Mouse (Mus musculus) urinary bladder, postnatal 36 days (tissue): ENCODE measurements around the gene Sirt4.
"Not testable (repeated sequence)": the region's sequence is repeated elsewhere in the genome, so short reads cannot be mapped to it uniquely, and the experiment has no call there.

Experiments
- DNase-seq, 2 experiments: peaks; one replicate each; pipeline ENCODE4 v3.0.0; 2022; ENCODE audit warnings: low spot score in 2 of 2, mixed read lengths in 1 of 2

The Sirt4 gene

GRCm38 (mm10) chr5:115483947-115484920 is at the start of gene Sirt4:
Gene Sirt4 (minus strand): TSS chr5:115484725.
- DNase-seq: peak; percentile 75 to 81

GRCm38 (mm10) chr5:115531671-115532270 is 47.2 kb upstream of the Sirt4 start:
- peak in 1 of 2 experiments; percentile 83 for DNase-seq

- DNase-seq: no peak
Measured at GRCm38 (mm10) chr5:115530447-115530809, 45.9 kb upstream of the Sirt4 start.

- no peak for DNase-seq
Measured at GRCm38 (mm10) chr5:115529742-115530446, 45.4 kb upstream of the Sirt4 start.

DNA sequence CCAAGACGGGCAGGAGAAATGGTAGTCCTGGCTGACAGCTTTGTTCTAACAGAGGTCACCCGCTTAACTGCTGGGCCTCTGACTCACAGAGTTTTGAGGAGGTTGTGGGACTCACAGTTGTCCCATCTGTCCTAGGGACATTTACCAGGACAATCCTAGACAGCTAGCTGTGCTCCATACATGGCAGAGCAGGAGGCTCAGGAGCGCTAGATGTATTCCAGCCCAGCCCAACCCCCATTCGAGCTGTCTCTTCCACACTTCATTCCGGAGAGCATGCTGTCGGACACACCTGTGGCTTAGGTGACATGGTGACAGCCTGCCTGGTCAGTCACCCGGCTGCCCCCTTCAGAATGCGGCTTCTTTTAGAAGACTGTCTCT is 44.8 kb upstream of the Sirt4 start:
- no peak for DNase-seq

DNA sequence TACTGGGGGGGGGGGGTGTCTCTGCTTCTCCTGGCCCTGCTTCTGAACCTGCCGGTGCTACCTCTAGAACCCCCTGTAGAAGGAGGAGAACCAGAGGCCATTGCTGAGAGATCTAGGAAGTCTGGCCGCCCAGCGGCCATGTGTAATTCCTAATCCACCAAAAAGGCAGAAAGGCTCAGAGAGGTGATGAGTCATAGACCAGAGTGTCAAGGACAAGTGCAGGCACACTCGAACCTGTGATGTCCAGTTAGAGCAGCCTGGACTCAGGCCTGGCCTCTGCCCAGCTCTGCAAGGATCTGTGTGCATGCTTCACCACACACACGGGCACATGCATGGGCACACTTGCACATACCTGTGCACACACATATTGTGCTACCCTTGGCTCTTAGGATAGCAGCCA is 43.6 kb upstream of the Sirt4 start:
- DNase-seq: no peak

DNA sequence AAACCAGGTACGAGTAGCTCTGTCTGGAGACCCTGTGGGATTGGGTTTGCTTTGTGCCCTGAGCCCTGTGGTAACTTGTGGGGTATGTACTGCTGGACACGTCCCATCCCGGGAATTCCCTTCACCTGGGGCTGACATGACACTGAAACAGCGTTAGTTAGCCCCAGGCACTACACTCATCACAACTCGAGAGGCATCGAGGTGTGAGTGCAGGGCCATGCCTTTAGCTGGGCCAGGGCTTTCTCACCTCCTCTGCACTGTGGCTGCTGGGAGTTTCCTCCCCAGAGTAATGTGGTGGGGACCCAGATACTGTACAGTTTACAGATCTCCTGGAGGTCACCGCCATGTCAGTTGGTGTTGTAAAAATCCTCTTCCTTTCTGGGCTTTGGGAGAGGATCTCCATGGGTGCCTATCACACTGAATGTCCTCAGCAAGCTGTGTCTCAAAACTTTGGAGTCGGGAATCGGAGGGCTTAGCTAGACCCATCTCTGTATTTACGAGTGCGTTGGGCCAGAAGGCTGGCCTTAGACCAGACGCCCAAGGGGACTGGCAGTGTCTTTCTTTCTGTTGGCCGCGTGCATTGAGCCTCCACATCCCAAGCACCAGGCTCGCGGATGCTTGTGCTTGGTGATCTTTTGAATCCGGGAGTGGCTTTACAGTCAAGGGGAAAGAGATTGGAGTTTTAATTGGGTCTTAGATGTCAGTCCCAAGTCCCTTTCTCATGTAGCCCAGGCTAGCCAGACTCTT is 42.1 kb upstream of the Sirt4 start:
- DNase-seq: no peak

DNA sequence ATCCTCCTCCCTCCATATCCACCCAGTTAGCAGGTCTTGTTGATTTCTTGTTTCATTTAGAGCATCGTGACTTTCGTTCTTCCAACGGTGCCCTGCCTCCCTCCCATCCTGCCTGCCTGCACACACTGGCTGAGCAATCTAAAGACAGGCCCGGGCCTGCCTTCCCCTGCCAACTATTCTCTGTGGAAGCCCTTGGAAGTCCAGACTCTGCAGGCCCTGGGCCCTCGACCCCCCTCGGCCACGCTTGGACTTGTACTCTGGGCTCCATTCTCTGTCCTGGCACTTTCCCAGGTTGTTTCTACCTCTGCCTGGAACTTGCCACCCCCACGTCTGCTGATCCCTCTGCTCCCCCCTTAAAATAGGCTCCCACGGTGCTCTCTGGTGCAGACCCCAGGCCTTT is 41.4 kb upstream of the Sirt4 start:
- peak in 1 of 2 experiments; percentile 77 for DNase-seq

DNA sequence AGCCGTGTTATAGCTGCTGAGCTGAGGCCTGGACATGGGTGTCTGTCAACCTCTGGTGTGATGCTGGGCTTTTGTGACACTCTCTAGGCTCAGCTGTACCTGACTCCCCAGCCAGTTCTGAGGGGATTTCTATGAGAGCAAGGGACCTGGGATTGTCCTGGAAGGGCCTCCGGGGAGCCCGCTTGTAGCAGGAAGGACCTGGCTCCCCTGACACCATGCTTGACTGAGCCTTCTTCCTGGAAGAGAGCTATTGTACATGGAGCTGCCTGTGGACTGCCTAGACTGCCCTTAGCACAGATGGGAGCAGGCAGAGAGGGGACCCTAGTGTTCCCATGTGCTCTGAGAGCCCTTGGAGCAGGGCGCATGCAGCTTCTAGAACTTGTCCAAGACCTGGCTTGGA is 40.9 kb upstream of the Sirt4 start:
- DNase-seq: peak in 1 of 2 experiments; percentile 3

DNA sequence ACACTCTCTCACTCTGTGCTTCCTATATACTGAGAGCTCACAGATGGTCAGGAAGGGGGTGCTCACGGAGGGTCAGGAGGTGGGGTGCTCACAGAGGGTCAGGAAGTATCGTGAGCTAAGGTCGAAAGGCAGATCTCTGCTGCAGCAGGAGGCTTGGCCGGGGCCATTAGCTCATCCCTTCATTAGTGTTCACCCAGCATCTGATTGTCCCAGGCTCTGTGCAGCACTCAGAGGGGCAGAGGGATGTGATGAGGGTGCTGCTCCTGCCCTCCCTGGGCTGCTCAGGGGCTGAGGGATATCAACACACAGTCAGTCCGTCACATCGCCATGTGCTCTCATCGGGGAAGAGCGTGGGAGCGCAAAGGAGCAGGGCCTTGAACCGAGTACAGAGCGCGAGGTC is 39.9 kb upstream of the Sirt4 start:
- DNase-seq: no peak

- peak in 1 of 2 experiments; percentile 31 for DNase-seq
Measured at GRCm38 (mm10) chr5:115523971-115524370, 39.4 kb upstream of the Sirt4 start.

GRCm38 (mm10) chr5:115522981-115523499 is 38.5 kb upstream of the Sirt4 start:
- DNase-seq: no peak

GRCm38 (mm10) chr5:115522531-115522930 is 38.0 kb upstream of the Sirt4 start:
- no peak for DNase-seq

GRCm38 (mm10) chr5:115521553-115522461 is 37.3 kb upstream of the Sirt4 start:
- DNase-seq: peak in 1 of 2 experiments; percentile 72

- no peak for DNase-seq
Measured at GRCm38 (mm10) chr5:115520325-115520869, 35.9 kb upstream of the Sirt4 start.

GRCm38 (mm10) chr5:115518214-115518613 is 33.7 kb upstream of the Sirt4 start:
- not testable (repeated sequence) for DNase-seq

DNA sequence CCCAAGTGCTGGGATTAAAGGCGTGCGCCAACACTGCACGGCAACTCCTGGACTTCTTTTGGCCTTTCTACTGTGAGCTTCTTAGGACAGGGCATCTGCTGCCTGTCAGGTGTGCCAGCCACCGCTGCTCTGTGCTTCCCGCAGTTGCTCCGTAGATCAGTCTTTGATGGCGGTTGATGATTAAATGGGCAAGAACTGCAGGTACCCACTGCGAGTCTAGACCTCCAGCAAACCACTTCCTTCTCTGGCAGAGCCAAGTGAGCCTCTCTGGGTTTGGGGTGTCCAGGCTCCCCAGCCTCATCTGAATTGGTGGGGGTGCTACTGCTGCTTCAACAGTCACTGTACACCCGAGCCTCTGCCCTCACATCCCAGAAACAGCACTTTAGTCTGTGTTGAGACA is 33.0 kb upstream of the Sirt4 start:
- no peak for DNase-seq

DNA sequence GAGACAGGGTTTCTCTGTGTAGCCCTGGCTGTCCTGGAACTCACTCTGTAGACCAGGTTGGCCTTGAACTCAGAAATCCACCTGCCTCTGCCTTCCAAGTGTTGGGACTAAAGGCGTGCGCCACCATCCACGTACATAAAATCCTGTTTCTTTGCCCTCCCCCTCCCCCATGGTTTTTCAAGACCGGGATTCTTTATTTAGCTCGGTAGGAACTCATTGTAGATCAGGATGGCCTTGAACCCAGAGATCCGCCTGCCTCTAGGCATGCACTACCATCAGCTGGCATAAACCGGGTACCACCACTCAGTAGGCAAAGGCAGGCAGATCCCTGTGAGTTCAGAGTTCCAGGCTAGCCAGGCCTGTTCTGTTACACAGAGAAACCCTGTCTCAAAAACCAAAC is 32.4 kb upstream of the Sirt4 start:
- DNase-seq: no peak

DNA sequence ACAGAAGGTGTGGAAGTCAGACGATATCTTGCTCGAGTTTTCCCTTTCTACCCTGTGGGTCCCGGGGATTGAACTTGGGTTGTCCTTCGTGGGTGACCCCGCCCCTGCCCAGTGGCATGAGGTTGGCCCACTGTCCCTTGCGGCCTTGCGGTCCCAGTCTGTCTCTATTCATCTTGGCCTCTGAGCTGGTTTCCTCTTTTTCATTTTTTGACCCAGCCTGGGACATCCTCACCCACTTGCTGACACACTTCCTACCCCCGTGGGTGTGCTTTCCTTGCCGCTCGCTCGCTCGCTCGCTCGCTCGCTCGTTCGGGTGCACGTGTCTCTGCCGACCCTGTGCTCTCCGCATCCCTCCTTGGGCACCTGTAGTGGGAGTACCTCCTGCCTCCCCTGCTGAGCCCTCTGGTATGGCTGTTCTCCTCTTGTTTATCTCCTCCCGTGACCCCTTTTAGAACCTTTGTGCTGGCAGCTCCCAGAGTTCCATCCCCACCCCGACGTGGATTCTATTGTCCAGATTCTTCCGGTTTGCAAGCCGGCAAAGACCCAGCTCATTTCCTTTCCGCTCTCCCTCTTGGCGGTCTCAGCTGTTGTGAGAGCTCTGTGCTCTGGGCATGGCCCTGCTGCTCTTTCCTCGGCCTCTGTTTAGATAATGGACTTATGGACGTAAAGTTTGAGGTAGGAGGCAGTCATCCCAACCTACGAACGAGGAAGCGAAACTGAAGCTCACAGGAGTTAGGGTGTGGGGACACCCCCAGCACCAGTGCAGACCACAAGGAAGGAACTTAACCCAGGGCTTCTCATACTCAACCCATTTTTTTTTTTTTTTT is 31.8 kb upstream of the Sirt4 start:
- no peak for DNase-seq
